Mouse (Mus musculus) spleen, embryonic (tissue): ENCODE data around the gene Mettl7a2.
"Not testable (repeated sequence)": the region's sequence is repeated elsewhere in the genome, so short reads cannot be mapped to it uniquely, and the experiment has no call there.

Experiments used
- CTCF ChIA-PET: fragments of 350-600 bp; sonication (Branson Sonifier 250); formaldehyde crosslinking; loops from one replicate; lab custom pipeline; 2022; lab: Charles Lee

The Mettl7a2 gene

GRCm38 (mm10) chr15:100352711-100353250 is at the start of gene Mettl7a2, which contains the start of gene Methig1:
Gene Mettl7a2, plus strand, starts transcription at chr15:100353200.
Gene Methig1, plus strand, starts transcription at chr15:100353149.
- CTCF ChIA-PET, result no interaction called here

- CTCF ChIA-PET, result no interaction called here
Measured at GRCm38 (mm10) chr15:100303428-100304018, 49.5 kb upstream of the Mettl7a2 start.

GRCm38 (mm10) chr15:100304019-100304991 is 48.7 kb upstream of the Mettl7a2 start, which contains the start of gene Mettl7a1:
Gene Mettl7a1, plus strand, starts transcription at chr15:100304140.
- CTCF ChIA-PET, result no interaction called here

GRCm38 (mm10) chr15:100306201-100306600 is 46.8 kb upstream of the Mettl7a2 start:
- CTCF ChIA-PET, result interaction anchor here (0.6 kb wide), 1 partner anchor 190 kb away, joined by 5 read pairs; no protein-coding TSS in a partner anchor

- CTCF ChIA-PET, result not testable (repeated sequence)
Measured at GRCm38 (mm10) chr15:100307438-100308096, 45.4 kb upstream of the Mettl7a2 start.

- CTCF ChIA-PET, result interaction anchor here (0.8 kb wide), 1 partner anchor 9 kb away, joined by 3 read pairs; no protein-coding TSS in a partner anchor
Measured at GRCm38 (mm10) chr15:100312346-100312745, 40.7 kb upstream of the Mettl7a2 start.

GRCm38 (mm10) chr15:100314448-100315145 is 38.4 kb upstream of the Mettl7a2 start:
- CTCF ChIA-PET, result no interaction called here

GRCm38 (mm10) chr15:100318014-100318671 is 34.9 kb upstream of the Mettl7a2 start:
- CTCF ChIA-PET, result not testable (repeated sequence)

- CTCF ChIA-PET, result interaction anchor here (0.7 kb wide), 1 partner anchor 78 kb away, joined by 5 read pairs; no protein-coding TSS in a partner anchor
Measured at GRCm38 (mm10) chr15:100319884-100320283, 33.1 kb upstream of the Mettl7a2 start.

- CTCF ChIA-PET, result interaction anchor here (0.8 kb wide), 1 partner anchor 8 kb away, joined by 3 read pairs; no protein-coding TSS in a partner anchor
Measured at GRCm38 (mm10) chr15:100320295-100320905, 32.6 kb upstream of the Mettl7a2 start.

- CTCF ChIA-PET, result interaction anchor here (0.8 kb wide), 1 partner anchor 9 kb away, joined by 3 read pairs; no protein-coding TSS in a partner anchor
Measured at GRCm38 (mm10) chr15:100321134-100321533, 31.9 kb upstream of the Mettl7a2 start.

- CTCF ChIA-PET, result no interaction called here
Measured at GRCm38 (mm10) chr15:100324021-100324591, 28.9 kb upstream of the Mettl7a2 start.

- CTCF ChIA-PET, result no interaction called here
Measured at GRCm38 (mm10) chr15:100325235-100325634, 27.8 kb upstream of the Mettl7a2 start.

GRCm38 (mm10) chr15:100328089-100328488 is 24.9 kb upstream of the Mettl7a2 start:
- CTCF ChIA-PET, result not testable (repeated sequence)

GRCm38 (mm10) chr15:100329336-100329735 is 23.7 kb upstream of the Mettl7a2 start:
- CTCF ChIA-PET, result not testable (repeated sequence)

GRCm38 (mm10) chr15:100330739-100331138 is 22.3 kb upstream of the Mettl7a2 start:
- CTCF ChIA-PET, result no interaction called here

- CTCF ChIA-PET, result not testable (repeated sequence)
Measured at GRCm38 (mm10) chr15:100332077-100332961, 20.7 kb upstream of the Mettl7a2 start.

- CTCF ChIA-PET, result no interaction called here
Measured at GRCm38 (mm10) chr15:100334629-100335028, 18.4 kb upstream of the Mettl7a2 start, which contains the start of gene Mettl7a3. Gene Mettl7a3, plus strand, starts transcription at chr15:100334929.
